Mouse (Mus musculus) 416B (cell line): Measurements from ENCODE around the gene Nos1.
"Not testable (repeated sequence)": the region's sequence is repeated elsewhere in the genome, so short reads cannot be mapped to it uniquely, and the experiment has no call there.

Source experiments
- DNase-seq: peaks from one replicate; pipeline ENCODE4 v3.0.0; 2011; ENCODE audit warnings: low read depth

The Nos1 gene

GRCm38 (mm10) chr5:117839501-117839900 lies 58.7 kb downstream of the Nos1 start:
- no peak for DNase-seq

GRCm38 (mm10) chr5:117840203-117840602 lies 59.4 kb downstream of the Nos1 start:
- DNase-seq = no peak

- no peak for DNase-seq
These were observed 60.2 kb downstream of the Nos1 start for GRCm38 (mm10) chr5:117840988-117841387.

- DNase-seq = no peak
These were observed 61.0 kb downstream of the Nos1 start for GRCm38 (mm10) chr5:117841651-117842347.

GRCm38 (mm10) chr5:117842699-117843098 lies 61.9 kb downstream of the Nos1 start:
- no peak for DNase-seq

GRCm38 (mm10) chr5:117844611-117845010 lies 63.8 kb downstream of the Nos1 start:
- DNase-seq = no peak

- no peak for DNase-seq
These were observed 69.6 kb downstream of the Nos1 start for GRCm38 (mm10) chr5:117850474-117850873.

GRCm38 (mm10) chr5:117853741-117854140 lies 72.9 kb downstream of the Nos1 start:
- DNase-seq = no peak

GRCm38 (mm10) chr5:117864588-117865300 lies 83.9 kb downstream of the Nos1 start:
- DNase-seq = no peak

- no peak for DNase-seq
These were observed 85.0 kb downstream of the Nos1 start for GRCm38 (mm10) chr5:117865876-117866275.

- DNase-seq = no peak
These were observed 90.8 kb downstream of the Nos1 start for GRCm38 (mm10) chr5:117871614-117872013.

GRCm38 (mm10) chr5:117873807-117874206 lies 93.0 kb downstream of the Nos1 start:
- DNase-seq = no peak

GRCm38 (mm10) chr5:117874236-117874635 lies 93.4 kb downstream of the Nos1 start:
- DNase-seq = no peak

- no peak for DNase-seq
These were observed 98.3 kb downstream of the Nos1 start for GRCm38 (mm10) chr5:117879136-117879535.

GRCm38 (mm10) chr5:117880916-117881555 lies 100.2 kb downstream of the Nos1 start:
- DNase-seq = no peak

- not testable (repeated sequence) for DNase-seq
These were observed 101.6 kb downstream of the Nos1 start for GRCm38 (mm10) chr5:117882411-117882810.

GRCm38 (mm10) chr5:117884991-117885390 lies 104.2 kb downstream of the Nos1 start:
- DNase-seq = no peak

GRCm38 (mm10) chr5:117888126-117888525 lies 107.3 kb downstream of the Nos1 start:
- no peak for DNase-seq

GRCm38 (mm10) chr5:117888946-117889345 lies 108.1 kb downstream of the Nos1 start:
- no peak for DNase-seq

GRCm38 (mm10) chr5:117889571-117889970 lies 108.7 kb downstream of the Nos1 start:
- DNase-seq = no peak

- DNase-seq = no peak
These were observed 110.0 kb downstream of the Nos1 start for GRCm38 (mm10) chr5:117890871-117891270.

GRCm38 (mm10) chr5:117891545-117891944 lies 110.7 kb downstream of the Nos1 start:
- peak; percentile 7 for DNase-seq

- DNase-seq = no peak
These were observed 113.2 kb downstream of the Nos1 start for GRCm38 (mm10) chr5:117894050-117894449.
